Mouse (Mus musculus): ENCODE data around the gene Lrguk. TPM values are rescaled to one million over a fixed set of nuclear protein-coding genes. Genes with fewer than 3 reads are reported as not detected.

Lrguk gene
- polyA plus RNA-seq, 1 experiment from 2014 or later: 2.2 TPM

DNA sequence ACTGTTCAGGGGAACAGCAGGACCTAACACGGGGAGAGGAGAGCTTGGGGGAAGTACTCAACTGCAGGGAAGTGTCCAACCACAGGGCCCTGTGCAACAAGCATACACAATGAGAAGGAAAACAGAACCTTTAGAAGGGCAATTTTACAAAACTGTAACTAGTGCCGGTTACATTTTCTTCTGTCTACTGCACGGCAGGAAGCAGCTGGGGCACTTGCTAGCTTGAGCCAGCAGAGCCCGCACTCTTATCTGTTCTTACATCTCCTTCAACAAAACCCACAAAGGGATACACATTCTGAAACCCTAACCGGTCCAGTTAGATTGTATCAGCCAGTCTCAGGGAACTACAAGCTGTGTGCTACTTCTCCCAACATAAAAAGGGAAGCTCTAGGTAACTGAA lies 126.8 kb downstream of the Lrguk start:
- no peak overlapping the region for H3K27ac ChIP-seq (ENCODE audit: low read depth, low read length)
- no peak overlapping the region for H3K4me2 ChIP-seq (ENCODE audit: low read depth, low read length, severe bottlenecking)
- no peaks in the 10 kb centered on the region; the same call in 1 of the 2 replicates for H3K36me3 ChIP-seq (ENCODE audit: control insufficient read depth, insufficient read depth, low read length)
- H3K9ac ChIP-seq (ENCODE audit: low read length): no peak overlapping the region
- no peaks in the 10 kb centered on the region for H3K27me3 ChIP-seq (ENCODE audit: control insufficient read depth, insufficient read depth, low read length)
- DNase-seq (ENCODE audit: low spot score) (no peak), ATAC-seq (replicated peaks; ENCODE audit: low FRiP score) (no peak)
- H3K4me1 ChIP-seq (replicated peaks; ENCODE audit: control insufficient read depth, insufficient read depth, low read length): peaks cover 2% of the 10 kb centered on the region; the same call in 1 of the 2 replicates
- no peak overlapping the region for H3K4me3 ChIP-seq (ENCODE audit: low read depth, low read length)
- no peaks in the 10 kb centered on the region for H3K9me3 ChIP-seq (ENCODE audit: control insufficient read depth, low read length)
- 85% methylated on average over 5 of the region's 5 CpGs for WGBS

DNA sequence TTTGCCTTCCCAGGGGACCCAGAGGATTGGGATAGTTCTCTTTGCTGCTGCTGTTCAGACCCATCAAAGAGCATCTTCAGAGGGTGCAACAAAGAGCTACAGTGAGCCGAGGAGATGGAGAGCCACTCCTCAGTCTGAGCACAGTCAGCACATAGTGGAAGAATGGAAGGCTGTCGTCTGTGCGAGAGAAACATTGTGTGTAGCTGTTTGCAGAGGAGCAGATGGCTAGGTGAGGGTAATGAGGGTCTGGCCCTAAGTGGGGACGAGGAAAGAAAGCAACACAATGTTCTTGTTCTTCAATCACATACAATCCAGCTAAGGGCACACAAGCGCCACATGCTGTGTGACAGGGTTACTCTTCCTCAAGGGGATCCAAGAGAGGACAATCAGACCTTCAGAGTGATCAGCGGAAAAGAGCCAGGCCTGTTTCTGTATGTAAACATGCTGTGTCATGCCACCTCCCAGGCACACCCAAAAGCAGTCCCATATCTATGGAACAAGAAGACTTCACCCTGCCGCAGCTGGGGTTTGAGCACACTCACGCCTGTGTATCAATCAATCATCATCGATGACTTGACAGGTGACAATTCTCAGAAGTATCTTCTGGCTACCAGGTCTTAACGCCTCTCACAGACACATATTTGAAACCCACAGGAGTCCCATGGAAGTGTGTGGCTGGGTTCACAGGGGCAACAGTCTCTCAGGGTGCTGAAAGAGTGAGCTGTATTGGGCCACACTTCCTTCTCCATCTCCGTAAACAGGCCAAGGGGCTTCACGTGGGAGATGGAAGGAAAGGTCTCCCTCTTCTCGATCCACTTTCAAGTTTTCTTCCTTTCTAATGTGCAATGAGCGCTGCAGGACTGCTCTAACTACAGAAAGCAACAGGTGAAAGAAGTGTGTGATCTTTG lies 127.8 kb downstream of the Lrguk start:
- DNase-seq (ENCODE audit: low spot score) (no peak), ATAC-seq (replicated peaks; ENCODE audit: low FRiP score) (no peak)
- H3K9ac ChIP-seq (ENCODE audit: low read length): no peak overlapping the region
- H3K27ac ChIP-seq (ENCODE audit: low read depth, low read length): no peak overlapping the region
- no peak overlapping the region for H3K4me3 ChIP-seq (ENCODE audit: low read depth, low read length)
- no peaks in the 10 kb centered on the region for H3K27me3 ChIP-seq (ENCODE audit: control insufficient read depth, insufficient read depth, low read length)
- H3K4me2 ChIP-seq (ENCODE audit: low read depth, low read length, severe bottlenecking): no peak overlapping the region
- 78% methylated on average over 14 of the region's 14 CpGs for WGBS
- no peaks in the 10 kb centered on the region for H3K9me3 ChIP-seq (ENCODE audit: control insufficient read depth, low read length)
- peaks cover 2% of the 10 kb centered on the region; the same call in 1 of the 2 replicates for H3K4me1 ChIP-seq (replicated peaks; ENCODE audit: control insufficient read depth, insufficient read depth, low read length)
- H3K36me3 ChIP-seq (ENCODE audit: control insufficient read depth, insufficient read depth, low read length): no peaks in the 10 kb centered on the region; the same call in 1 of the 2 replicates

DNA sequence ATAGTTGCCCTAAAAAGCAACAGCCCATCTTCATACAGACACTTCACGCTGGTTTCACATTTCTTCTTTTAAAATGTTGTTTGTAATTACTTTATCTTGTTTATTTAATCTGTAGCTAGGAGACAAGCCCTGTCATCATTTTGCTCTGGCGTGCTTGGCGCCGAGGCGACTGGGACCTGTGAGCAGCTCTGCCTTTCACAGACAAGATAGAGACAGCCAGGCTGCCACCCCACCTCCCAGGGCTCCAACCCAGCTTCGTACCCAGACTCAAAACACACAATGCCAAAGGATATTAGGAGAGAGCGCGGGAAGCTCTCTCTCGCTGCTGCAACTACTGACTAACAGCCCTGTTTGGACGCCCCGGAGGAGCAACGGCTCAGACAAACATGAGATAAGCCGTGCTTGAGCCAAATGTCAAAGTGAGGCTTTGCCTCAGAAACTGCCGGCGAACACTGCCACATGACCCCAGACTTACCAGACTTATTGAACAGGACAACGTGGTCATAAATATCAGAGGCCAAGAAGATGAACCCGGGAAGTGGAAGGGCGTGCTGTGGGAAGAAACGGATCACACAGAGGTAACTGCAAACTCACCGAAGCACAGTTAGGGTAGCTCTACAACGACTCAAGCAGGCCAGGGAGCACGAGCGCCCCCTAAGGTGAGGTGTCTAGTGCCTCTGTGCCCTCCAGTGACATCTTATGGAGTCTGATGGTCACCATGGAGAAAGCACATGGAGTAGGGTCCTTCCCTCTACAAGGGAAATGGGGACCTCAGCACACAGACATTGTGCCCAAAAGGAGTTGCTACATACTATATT lies 131.0 kb downstream of the Lrguk start:
- H3K9me3 ChIP-seq (ENCODE audit: control insufficient read depth, low read length): no peaks in the 10 kb centered on the region
- no peaks in the 10 kb centered on the region; the same call in 1 of the 2 replicates for H3K36me3 ChIP-seq (ENCODE audit: control insufficient read depth, insufficient read depth, low read length)
- no peaks in the 10 kb centered on the region for H3K4me1 ChIP-seq (replicated peaks; ENCODE audit: control insufficient read depth, insufficient read depth, low read length)
- no peaks in the 10 kb centered on the region for H3K27me3 ChIP-seq (ENCODE audit: control insufficient read depth, insufficient read depth, low read length)
- no peak overlapping the region for H3K4me2 ChIP-seq (ENCODE audit: low read depth, low read length, severe bottlenecking)
- no peak overlapping the region for H3K9ac ChIP-seq (ENCODE audit: low read length)
- DNase-seq (ENCODE audit: low spot score) (no peak), ATAC-seq (replicated peaks; ENCODE audit: low FRiP score) (no peak)
- WGBS: 93% methylated on average over 23 of the region's 23 CpGs
- no peak overlapping the region for H3K4me3 ChIP-seq (ENCODE audit: low read depth, low read length)
- H3K27ac ChIP-seq (ENCODE audit: low read depth, low read length): no peak overlapping the region

DNA sequence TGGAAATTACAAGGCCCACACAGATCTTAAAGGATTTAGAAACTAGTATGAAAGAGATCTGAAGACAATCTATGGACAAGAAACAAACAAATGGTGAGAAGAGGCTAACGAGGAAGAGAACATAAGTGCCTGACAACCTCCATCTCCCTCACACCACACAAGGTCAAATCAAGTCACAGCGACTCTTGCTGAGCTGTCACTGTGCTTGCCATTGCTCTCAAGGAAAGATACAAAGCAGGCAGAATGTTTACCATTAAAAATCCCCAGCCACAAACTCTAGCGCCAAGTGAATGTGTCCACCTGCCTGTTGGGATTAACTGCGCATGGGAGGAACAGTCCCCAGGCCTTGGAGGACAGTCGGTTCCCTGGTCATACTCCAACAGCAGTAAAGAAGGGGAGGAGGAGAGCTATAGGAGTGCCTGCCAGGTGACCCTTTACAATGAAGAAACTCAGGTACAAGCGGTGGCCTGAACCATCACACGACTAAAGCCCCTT lies 131.6 kb downstream of the Lrguk start:
- Histone ChIP-seq H3K9me3 (ENCODE audit: control insufficient read depth, low read length) (no peaks in the 10 kb centered on the region), H3K4me2 (ENCODE audit: low read depth, low read length, severe bottlenecking) (no peak overlapping the region), H3K27me3 (ENCODE audit: control insufficient read depth, insufficient read depth, low read length) (no peaks in the 10 kb centered on the region), H3K4me1 (replicated peaks; ENCODE audit: control insufficient read depth, insufficient read depth, low read length) (no peaks in the 10 kb centered on the region), H3K36me3 (ENCODE audit: control insufficient read depth, insufficient read depth, low read length) (no peaks in the 10 kb centered on the region; the same call in none of the 2 replicates), H3K4me3 (ENCODE audit: low read depth, low read length) (no peak overlapping the region), H3K9ac (ENCODE audit: low read length) (no peak overlapping the region), H3K27ac (ENCODE audit: low read depth, low read length) (no peak overlapping the region)
- DNase-seq (ENCODE audit: low spot score) (no peak), ATAC-seq (replicated peaks; ENCODE audit: low FRiP score) (no peak)
- WGBS: 97% methylated on average over 7 of the region's 7 CpGs

DNA sequence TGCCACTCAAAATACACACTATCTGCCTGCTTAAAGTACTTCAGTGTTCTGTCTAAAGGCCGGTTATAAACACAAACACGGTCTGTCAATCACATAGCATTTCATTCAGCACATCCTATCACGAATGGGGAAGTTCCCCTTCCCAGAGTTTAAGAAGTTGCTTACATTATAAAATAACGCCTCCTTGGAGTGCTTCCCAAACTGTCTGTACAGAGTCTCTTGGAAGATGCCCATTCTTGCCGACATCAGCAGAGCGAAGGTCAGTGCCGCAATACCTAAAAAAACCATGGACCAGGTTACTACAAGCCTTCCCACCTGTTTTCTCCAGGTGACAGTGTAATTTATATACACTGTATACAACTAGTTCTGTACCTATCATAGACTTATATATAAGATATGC lies 132.3 kb downstream of the Lrguk start:
- DNase-seq (ENCODE audit: low spot score): no peak
- no peak for ATAC-seq (replicated peaks; ENCODE audit: low FRiP score)
- Histone ChIP-seq H3K9ac (ENCODE audit: low read length) (no peak overlapping the region), H3K36me3 (ENCODE audit: control insufficient read depth, insufficient read depth, low read length) (no peaks in the 10 kb centered on the region; the same call in none of the 2 replicates), H3K4me2 (ENCODE audit: low read depth, low read length, severe bottlenecking) (no peak overlapping the region), H3K4me1 (replicated peaks; ENCODE audit: control insufficient read depth, insufficient read depth, low read length) (no peaks in the 10 kb centered on the region), H3K9me3 (ENCODE audit: control insufficient read depth, low read length) (no peaks in the 10 kb centered on the region), H3K4me3 (ENCODE audit: low read depth, low read length) (no peak overlapping the region), H3K27ac (ENCODE audit: low read depth, low read length) (no peak overlapping the region), H3K27me3 (ENCODE audit: control insufficient read depth, insufficient read depth, low read length) (no peaks in the 10 kb centered on the region)
- WGBS: 94% methylated on average over 7 of the region's 7 CpGs

DNA sequence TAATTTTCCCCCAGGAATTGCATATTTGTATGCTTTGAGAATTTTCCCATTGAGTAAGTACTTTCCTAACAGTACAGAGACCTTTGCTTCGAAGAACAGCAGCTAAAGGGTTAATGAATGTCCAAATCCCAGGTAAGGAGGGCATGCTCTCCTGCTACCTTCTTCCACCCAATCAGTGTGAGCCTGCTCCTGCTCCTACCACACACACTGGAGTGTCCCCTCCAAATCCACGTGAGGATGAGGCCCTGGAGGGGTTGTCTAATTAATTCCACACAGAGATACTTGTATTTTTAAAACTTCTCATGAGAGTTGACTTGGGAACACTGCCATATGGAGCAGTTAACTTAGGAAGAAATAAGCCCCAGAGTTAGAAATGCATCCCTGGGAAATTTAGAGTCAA lies 133.4 kb downstream of the Lrguk start:
- H3K9ac ChIP-seq (ENCODE audit: low read length): no peak overlapping the region
- H3K4me3 ChIP-seq (ENCODE audit: low read depth, low read length): no peak overlapping the region
- DNase-seq (ENCODE audit: low spot score) (no peak), ATAC-seq (replicated peaks; ENCODE audit: low FRiP score) (no peak)
- no peak overlapping the region for H3K27ac ChIP-seq (ENCODE audit: low read depth, low read length)
- 74% methylated on average over 2 of the region's 2 CpGs for WGBS
- no peak overlapping the region for H3K4me2 ChIP-seq (ENCODE audit: low read depth, low read length, severe bottlenecking)
- no peaks in the 10 kb centered on the region; the same call in none of the 2 replicates for H3K36me3 ChIP-seq (ENCODE audit: control insufficient read depth, insufficient read depth, low read length)
- no peaks in the 10 kb centered on the region for H3K27me3 ChIP-seq (ENCODE audit: control insufficient read depth, insufficient read depth, low read length)
- H3K9me3 ChIP-seq (ENCODE audit: control insufficient read depth, low read length): no peaks in the 10 kb centered on the region
- no peaks in the 10 kb centered on the region for H3K4me1 ChIP-seq (replicated peaks; ENCODE audit: control insufficient read depth, insufficient read depth, low read length)

DNA sequence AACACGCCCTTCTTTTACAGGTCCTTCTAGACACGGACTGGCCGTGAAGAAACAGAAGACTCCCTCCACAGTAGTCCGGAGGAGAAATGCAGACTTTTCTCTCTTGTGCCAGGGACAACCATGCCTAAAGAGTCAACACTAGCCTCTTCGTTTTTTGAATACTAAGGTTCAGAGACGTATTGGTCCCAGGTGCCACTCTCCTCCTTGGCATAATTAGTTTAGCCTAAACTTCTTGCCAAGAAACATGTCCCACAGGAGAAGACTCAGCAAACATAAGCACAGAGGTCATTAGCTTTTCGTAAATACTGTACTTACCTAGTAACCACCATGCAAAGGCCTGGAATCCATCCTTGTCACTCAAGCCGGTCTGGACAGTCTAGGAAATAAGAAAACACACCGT lies 133.8 kb downstream of the Lrguk start:
- no peak for DNase-seq (ENCODE audit: low spot score)
- WGBS: 94% methylated on average over 9 of the region's 9 CpGs

DNA sequence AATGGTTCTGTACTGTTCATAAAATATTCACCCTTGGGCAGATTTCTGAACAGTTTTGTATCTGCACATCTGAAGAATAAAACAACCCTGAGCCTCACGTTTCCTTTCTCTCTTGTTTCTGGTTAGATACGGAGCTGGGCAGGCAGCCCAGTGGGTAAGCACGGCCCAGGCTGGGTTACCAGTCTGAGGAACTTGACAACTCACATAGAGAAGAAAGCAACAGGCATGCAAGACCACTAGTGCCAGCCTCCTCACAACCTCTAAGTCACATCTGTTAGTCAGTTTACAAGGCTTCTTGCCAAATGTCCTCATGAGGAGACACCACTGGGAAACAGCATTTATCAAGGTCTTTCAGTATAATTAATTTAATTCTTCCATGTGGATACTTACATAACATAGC lies 139.6 kb downstream of the Lrguk start:
- no peaks in the 10 kb centered on the region for H3K9me3 ChIP-seq (ENCODE audit: control insufficient read depth, low read length)
- H3K27ac ChIP-seq (ENCODE audit: low read depth, low read length): no peak overlapping the region
- no peak overlapping the region for H3K4me2 ChIP-seq (ENCODE audit: low read depth, low read length, severe bottlenecking)
- H3K4me1 ChIP-seq (replicated peaks; ENCODE audit: control insufficient read depth, insufficient read depth, low read length): no peaks in the 10 kb centered on the region
- H3K4me3 ChIP-seq (ENCODE audit: low read depth, low read length): no peak overlapping the region
- no peak for ATAC-seq (replicated peaks; ENCODE audit: low FRiP score)
- H3K9ac ChIP-seq (ENCODE audit: low read length): no peak overlapping the region
- H3K36me3 ChIP-seq (ENCODE audit: control insufficient read depth, insufficient read depth, low read length): no peaks in the 10 kb centered on the region; the same call in none of the 2 replicates
- no peaks in the 10 kb centered on the region for H3K27me3 ChIP-seq (ENCODE audit: control insufficient read depth, insufficient read depth, low read length)
- DNase-seq (ENCODE audit: low spot score): no peak
- 88% methylated on average over 3 of the region's 3 CpGs for WGBS

More for the DNA sequence above, 133.8 kb downstream of the Lrguk start:
- no peaks in the 10 kb centered on the region for H3K27me3 ChIP-seq (ENCODE audit: control insufficient read depth, insufficient read depth, low read length)
- no peak overlapping the region for H3K4me3 ChIP-seq (ENCODE audit: low read depth, low read length)
- H3K27ac ChIP-seq (ENCODE audit: low read depth, low read length): no peak overlapping the region
- no peak for ATAC-seq (replicated peaks; ENCODE audit: low FRiP score)
- H3K36me3 ChIP-seq (ENCODE audit: control insufficient read depth, insufficient read depth, low read length): no peaks in the 10 kb centered on the region; the same call in none of the 2 replicates
- H3K9me3 ChIP-seq (ENCODE audit: control insufficient read depth, low read length): no peaks in the 10 kb centered on the region
- no peak overlapping the region for H3K9ac ChIP-seq (ENCODE audit: low read length)
- no peak overlapping the region for H3K4me2 ChIP-seq (ENCODE audit: low read depth, low read length, severe bottlenecking)
- H3K4me1 ChIP-seq (replicated peaks; ENCODE audit: control insufficient read depth, insufficient read depth, low read length): no peaks in the 10 kb centered on the region

Data from forebrain, embryonic 11.5 days (tissue).